Mouse (Mus musculus) heart, postnatal 25 days (tissue): Measurements from ENCODE around the gene Kif1b. TPM values are rescaled to one million over a fixed set of nuclear protein-coding genes. Genes with fewer than 3 reads are reported as not detected.

ENCODE experiments used
- DNase-seq: peaks from one replicate; pipeline ENCODE4 v3.0.0; 2022; ENCODE audit warnings: low spot score
- intact Hi-C: fragments of 180-260 bp; cut with DNase I; formaldehyde crosslinking; loops from one replicate; pipeline ENCODE4 v1.15.1; 2025
- total RNA-seq, 2 experiments: library from RNA; stranded (reverse); gene quantifications; 2 replicates each; pipeline ENCODE4 v1.2.3; 2021

The Kif1b gene
- total RNA-seq, 2 experiments from 2014 or later = 149 to 151 TPM

- intact Hi-C loops = loop anchor here (10.0 kb wide), 1 partner anchor 457 kb away; no protein-coding TSS in a partner anchor
- DNase-seq = no peak
Observed at GRCm38 (mm10) chr4:149157415-149157973, 150.0 kb downstream of the Kif1b start.

DNA sequence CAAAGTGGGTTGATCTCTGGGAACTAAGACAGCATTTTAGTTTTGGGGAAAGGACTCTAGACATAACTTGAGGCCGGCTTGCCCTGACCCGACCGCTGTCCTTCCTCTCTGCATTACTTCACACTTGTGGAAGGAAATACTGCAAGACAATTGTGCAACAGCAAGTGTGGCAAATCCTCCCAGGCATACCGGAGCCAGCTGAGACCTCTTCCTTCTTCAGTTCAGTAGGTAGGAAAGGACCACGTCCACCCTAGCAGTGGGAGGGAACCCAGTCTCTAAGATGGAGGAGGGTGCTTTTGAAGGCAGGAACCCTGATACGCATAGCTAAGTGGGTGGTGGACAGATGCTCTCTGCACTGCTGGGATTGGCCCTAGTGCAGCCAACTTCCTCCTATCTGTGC is 151.8 kb downstream of the Kif1b start:
- intact Hi-C loops = loop anchor here (10.0 kb wide), 1 partner anchor 459 kb away; no protein-coding TSS in a partner anchor
- DNase-seq = no peak

- intact Hi-C loops = loop anchor here (10.0 kb wide), 1 partner anchor 460 kb away; no protein-coding TSS in a partner anchor
- no peak for DNase-seq
Observed at GRCm38 (mm10) chr4:149154859-149155258, 152.6 kb downstream of the Kif1b start.

DNA sequence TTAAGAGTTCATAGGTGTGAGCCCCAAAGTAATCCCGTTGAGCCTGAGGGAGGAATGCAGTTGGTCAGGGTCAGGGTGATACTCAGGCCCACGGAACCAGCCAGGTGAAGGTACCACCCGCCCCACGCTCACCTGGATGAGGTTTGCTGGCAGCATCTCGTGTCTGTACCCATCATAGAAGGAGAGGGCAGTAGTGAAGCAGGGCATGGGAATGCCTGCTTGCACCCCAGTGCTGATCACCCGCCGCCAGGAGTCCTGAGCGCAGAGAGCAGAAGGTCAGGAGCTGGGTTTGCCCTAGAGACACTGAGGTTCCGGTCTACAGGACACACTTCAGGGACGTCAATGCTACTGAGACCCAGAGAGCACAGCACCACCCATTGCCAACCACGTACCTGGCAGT is 156.8 kb downstream of the Kif1b start:
- no peak for DNase-seq
- intact Hi-C loops = loop anchor here (10.0 kb wide), 1 partner anchor 464 kb away; no protein-coding TSS in a partner anchor

DNA sequence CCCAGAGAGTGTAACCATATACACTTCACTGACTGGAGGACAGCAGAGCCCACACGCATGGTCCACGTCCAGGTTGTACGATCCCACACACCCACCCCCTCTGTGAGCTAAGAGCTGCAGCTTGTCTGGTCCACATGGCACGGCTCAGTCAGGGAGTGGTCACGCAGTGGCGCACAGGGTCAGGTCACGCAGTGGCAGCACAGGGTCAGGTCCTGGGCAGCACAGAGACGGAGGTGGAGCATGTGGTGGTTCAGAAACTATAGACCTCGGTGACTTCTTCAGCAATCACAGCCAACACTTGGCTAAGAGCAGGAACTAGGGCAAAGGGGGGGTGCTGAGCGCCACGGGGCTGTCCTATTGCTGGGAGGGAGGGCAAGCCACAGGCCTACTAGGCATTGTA is 157.2 kb downstream of the Kif1b start:
- no peak for DNase-seq
- intact Hi-C loops = loop anchor here (10.0 kb wide), 1 partner anchor 465 kb away; no protein-coding TSS in a partner anchor

GRCm38 (mm10) chr4:149149611-149150010 is 157.9 kb downstream of the Kif1b start:
- no peak for DNase-seq
- intact Hi-C loops = loop anchor here (10.0 kb wide), 1 partner anchor 465 kb away; no protein-coding TSS in a partner anchor

- intact Hi-C loops = no loop called here
- DNase-seq = no peak
Observed at GRCm38 (mm10) chr4:149149196-149149595, 158.3 kb downstream of the Kif1b start.

- intact Hi-C loops = no loop called here
- no peak for DNase-seq
Observed at GRCm38 (mm10) chr4:149148084-149148483, 159.4 kb downstream of the Kif1b start.

DNA sequence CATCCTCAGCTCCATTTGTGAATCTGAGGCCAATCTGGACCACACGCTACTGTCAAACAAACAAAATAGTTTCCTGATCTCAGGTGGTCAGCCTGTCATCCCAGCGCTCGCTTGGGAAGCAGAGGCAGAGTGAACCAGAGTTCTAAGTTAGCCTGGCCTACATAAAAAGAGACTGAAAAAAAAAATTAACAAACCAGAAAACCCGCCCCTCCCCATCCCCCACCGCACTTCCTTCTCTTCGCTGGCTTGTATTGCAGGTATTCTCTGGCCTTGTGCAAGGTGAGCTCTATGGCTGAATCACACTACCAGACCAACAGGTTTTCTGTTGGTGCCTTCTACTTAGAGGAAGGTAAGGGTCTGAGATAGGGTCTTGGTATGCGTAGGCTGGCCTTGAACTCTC is 160.0 kb downstream of the Kif1b start:
- intact Hi-C loops = no loop called here
- DNase-seq = no peak

- DNase-seq = no peak
- intact Hi-C loops = no loop called here
Observed at GRCm38 (mm10) chr4:149145151-149145550, 162.3 kb downstream of the Kif1b start.

GRCm38 (mm10) chr4:149144459-149144858 is 163.0 kb downstream of the Kif1b start:
- intact Hi-C loops = loop anchor here (1.0 kb wide), 1 partner anchor 39 kb away; no protein-coding TSS in a partner anchor
- peak; percentile 53 for DNase-seq

- intact Hi-C loops = no loop called here
- no peak for DNase-seq
Observed at GRCm38 (mm10) chr4:149143594-149143993, 163.9 kb downstream of the Kif1b start.

GRCm38 (mm10) chr4:149138515-149138914 is 169.0 kb downstream of the Kif1b start:
- intact Hi-C loops = loop anchor here (5.0 kb wide), 2 partner anchors 396 to 436 kb away; no protein-coding TSS in a partner anchor
- no peak for DNase-seq

DNA sequence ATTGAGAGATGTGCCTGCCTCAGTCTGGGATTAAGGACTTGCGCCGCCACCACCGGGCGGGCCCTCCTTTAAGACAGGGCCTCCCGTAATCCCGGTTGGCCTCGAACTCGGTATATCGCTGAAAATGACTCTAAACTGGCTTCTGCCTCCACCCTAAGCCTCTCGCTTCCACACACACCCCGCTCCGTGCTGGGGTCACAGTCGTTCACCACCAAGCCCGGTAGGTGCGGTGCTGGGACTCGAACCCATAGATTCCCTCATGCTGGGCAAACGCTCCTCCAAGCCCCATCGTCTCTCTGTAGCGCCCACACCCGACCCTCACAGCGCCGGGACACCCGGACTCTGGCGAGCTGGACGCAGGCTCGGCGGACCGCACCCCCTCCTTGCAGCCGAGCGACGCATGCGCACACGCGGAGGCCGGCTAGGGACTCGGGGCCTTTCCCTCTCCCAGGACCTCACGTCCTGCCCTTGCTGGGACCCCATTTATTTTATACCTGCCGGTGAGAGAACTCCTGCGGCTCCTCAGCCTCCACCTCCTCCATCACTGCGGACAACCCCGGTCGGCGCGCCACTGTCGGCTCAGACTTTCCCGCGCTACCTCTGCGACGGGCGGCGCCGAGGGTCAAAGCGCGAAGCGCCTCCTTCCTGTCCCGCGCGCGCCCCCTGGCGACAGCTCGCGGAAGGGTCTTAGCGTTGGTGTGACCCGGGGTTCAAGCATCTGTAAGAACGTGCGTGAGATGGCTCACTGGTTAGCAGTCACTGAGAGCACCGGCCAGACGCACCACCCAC is 170.3 kb downstream of the Kif1b start, which contains the start of gene Cenps:
Gene Cenps (minus strand): TSS at position 648 of the 789 bp plus-strand sequence.
- intact Hi-C loops = loop anchor here (2.0 to 5.0 kb wide), 3 partner anchors 32 to 435 kb away; partner anchors contain the start of gene Dffa
- DNase-seq = peak; percentile 73

GRCm38 (mm10) chr4:149136116-149136850 is 171.2 kb downstream of the Kif1b start:
- intact Hi-C loops = loop anchor here (2.0 to 5.0 kb wide), 3 partner anchors 31 to 434 kb away; partner anchors contain the start of gene Dffa

GRCm38 (mm10) chr4:149133395-149133794 is 174.1 kb downstream of the Kif1b start:
- intact Hi-C loops = no loop called here
- DNase-seq = no peak

More at GRCm38 (mm10) chr4:149136116-149136850, 171.2 kb downstream of the Kif1b start:
- DNase-seq = no peak

DNA sequence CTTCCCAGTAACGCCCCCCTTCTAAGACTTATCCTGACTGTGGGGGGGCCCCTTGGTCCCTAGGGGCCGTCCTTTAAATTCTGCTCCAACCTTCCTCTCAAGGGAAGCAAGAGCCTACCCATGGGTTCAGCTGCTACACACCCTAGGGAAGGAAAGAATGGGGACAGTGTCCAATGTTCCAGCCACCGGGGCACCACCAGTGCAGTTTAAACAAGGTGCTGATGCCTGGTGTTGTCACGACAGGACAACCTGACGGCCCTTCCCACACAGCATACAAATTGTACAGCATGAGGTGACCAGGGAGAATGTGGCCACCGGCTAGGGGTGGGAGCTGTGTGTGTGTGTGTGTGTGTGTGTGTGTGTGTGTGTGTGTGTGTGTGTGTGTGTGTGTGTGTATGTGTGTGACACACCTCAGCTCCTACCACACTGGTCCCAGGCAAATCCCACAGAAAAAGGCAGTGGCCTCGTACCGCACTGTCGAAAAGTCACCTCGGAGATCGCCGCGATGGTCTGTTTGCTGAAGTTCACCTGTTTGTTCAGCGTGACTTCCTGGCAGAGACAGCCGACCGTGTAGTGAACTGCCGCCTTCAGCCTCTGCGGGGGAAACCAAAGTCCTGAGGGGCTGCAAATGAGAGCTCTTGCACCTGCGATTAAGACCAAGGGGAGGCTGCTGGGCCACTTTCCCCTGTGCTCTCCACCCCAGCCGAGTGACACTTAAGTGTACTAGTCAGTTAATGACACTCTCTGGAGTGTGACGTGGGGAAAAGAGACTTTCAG is 175.5 kb downstream of the Kif1b start:
- intact Hi-C loops = no loop called here
- DNase-seq = no peak

GRCm38 (mm10) chr4:149131021-149131752 is 176.3 kb downstream of the Kif1b start:
- intact Hi-C loops = no loop called here
- no peak for DNase-seq

DNA sequence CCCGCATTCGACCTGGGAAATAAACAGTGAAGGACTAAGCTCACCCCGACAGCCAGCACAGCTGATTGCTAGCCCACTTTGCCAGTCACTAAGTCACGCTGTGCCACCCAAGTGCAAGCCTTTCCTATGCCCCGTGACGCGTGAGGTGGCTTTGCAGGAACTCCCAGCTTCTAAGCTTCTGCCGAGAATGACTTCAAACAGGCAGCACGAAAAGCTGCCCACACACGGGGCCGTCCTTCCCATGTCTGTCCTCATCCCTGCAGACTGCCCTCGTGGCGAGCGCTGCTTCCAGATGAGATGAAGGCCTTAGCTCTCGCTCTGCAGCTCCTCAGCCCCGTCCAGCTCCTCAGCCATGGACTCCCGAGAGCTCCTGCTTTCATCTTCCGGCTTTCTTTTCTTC is 179.0 kb downstream of the Kif1b start:
- DNase-seq = no peak
- intact Hi-C loops = no loop called here
